Mouse (Mus musculus): ENCODE results near the gene Nat8f4. TPM values are rescaled to one million over a fixed set of nuclear protein-coding genes. Genes with fewer than 3 reads are reported as not detected.
A peak's percentile ranks its signal among the peaks of the same experiment; 100 is the strongest.
"Not testable (repeated sequence)": the region's sequence is repeated elsewhere in the genome, so short reads cannot be mapped to it uniquely, and the experiment has no call there.

Gene Nat8f4
- total and polyA plus RNA-seq, 3 experiments = 0.14 to 3.1 (median 1.7) TPM

GRCm38 (mm10) chr6:85916596-85916995 is 11.9 kb upstream of the Nat8f4 start:
- ATAC-seq (ENCODE audit: extremely low read depth, insufficient number of reproducible peaks, low FRiP score, poor library complexity, severe bottlenecking) = no peak

GRCm38 (mm10) chr6:85915539-85916513 is 11.1 kb upstream of the Nat8f4 start, which contains the start of gene Nat8f1:
Gene Nat8f1 (minus strand): TSS chr6:85915687.
- peak; percentile 85 for DNase-seq (ENCODE audit: low spot score)
- peaks cover 29% of the 10 kb centered on the region for H3K4me1 ChIP-seq (ENCODE audit: insufficient read depth, low read depth, low read length)
- ATAC-seq (ENCODE audit: extremely low read depth, insufficient number of reproducible peaks, low FRiP score, poor library complexity, severe bottlenecking) = peak; percentile 77
- H3K36me3 ChIP-seq (replicated peaks) = peaks cover 31% of the 10 kb centered on the region
- not testable (repeated sequence) for H3K9me3 ChIP-seq (replicated peaks); H3K27me3 ChIP-seq (ENCODE audit: insufficient read depth, low read length)
- peak within 1 kb of the TSS; percentile 75 for H3K4me3 ChIP-seq (ENCODE audit: low read depth, low read length)
- TF ChIP-seq CTCF (IDR thresholded peaks at IDR 0.05; ENCODE audit: low read depth, low read length) = peak; percentile 33; the same call in 1 of the 2 replicates

More at GRCm38 (mm10) chr6:85916596-85916995, 11.9 kb upstream of the Nat8f4 start:
- Histone ChIP-seq H3K36me3 (replicated peaks) (peaks cover 31% of the 10 kb centered on the region), H3K4me3 (ENCODE audit: low read depth, low read length) (peak overlapping the region; percentile 75), H3K9me3 (replicated peaks) (no peaks in the 10 kb centered on the region), H3K27me3 (ENCODE audit: insufficient read depth, low read length) (no peaks in the 10 kb centered on the region), H3K4me1 (ENCODE audit: insufficient read depth, low read depth, low read length) (peaks cover 28% of the 10 kb centered on the region)
- DNase-seq (ENCODE audit: low spot score) = no peak
- TF ChIP-seq CTCF (IDR thresholded peaks at IDR 0.05; ENCODE audit: low read depth, low read length) (no peak), GATA2 (IDR thresholded peaks at IDR 0.05; ENCODE audit: borderline replicate concordance, low read depth, low read length) (no peak), GATA1 (IDR thresholded peaks at IDR 0.05; ENCODE audit: borderline replicate concordance, low read length) (no peak), POLR2AphosphoS5 (IDR thresholded peaks at IDR 0.05; ENCODE audit: insufficient replicate concordance, low read depth, low read length) (no peak), TAL1 (conservative IDR thresholded peaks at IDR 0.05; ENCODE audit: low read depth, low read length) (no peak)

GRCm38 (mm10) chr6:85915141-85915538 is 10.5 kb upstream of the Nat8f4 start:
- no peak for ATAC-seq (ENCODE audit: extremely low read depth, insufficient number of reproducible peaks, low FRiP score, poor library complexity, severe bottlenecking)
- H3K4me3 ChIP-seq (ENCODE audit: low read depth, low read length) = peak overlapping the region; percentile 75
- TF ChIP-seq GATA1 (IDR thresholded peaks at IDR 0.05; ENCODE audit: borderline replicate concordance, low read length) (no peak), CTCF (IDR thresholded peaks at IDR 0.05; ENCODE audit: low read depth, low read length) (no peak), POLR2AphosphoS5 (IDR thresholded peaks at IDR 0.05; ENCODE audit: insufficient replicate concordance, low read depth, low read length) (no peak), GATA2 (IDR thresholded peaks at IDR 0.05; ENCODE audit: borderline replicate concordance, low read depth, low read length) (no peak), TAL1 (conservative IDR thresholded peaks at IDR 0.05; ENCODE audit: low read depth, low read length) (no peak)
- H3K36me3 ChIP-seq (replicated peaks) = peaks cover 29% of the 10 kb centered on the region
- peaks cover 26% of the 10 kb centered on the region for H3K4me1 ChIP-seq (ENCODE audit: insufficient read depth, low read depth, low read length)
- H3K27me3 ChIP-seq (ENCODE audit: insufficient read depth, low read length) = no peaks in the 10 kb centered on the region
- peak; percentile 12 for DNase-seq (ENCODE audit: low spot score)
- H3K9me3 ChIP-seq (replicated peaks) = no peaks in the 10 kb centered on the region

- peaks cover 6% of the 10 kb centered on the region; the same call in 1 of the 2 replicates for H3K27me3 ChIP-seq (ENCODE audit: insufficient read depth, low read length)
- no peak for TF ChIP-seq CTCF (IDR thresholded peaks at IDR 0.05; ENCODE audit: low read depth, low read length)
- TF ChIP-seq TAL1 (conservative IDR thresholded peaks at IDR 0.05; ENCODE audit: low read depth, low read length) = no peak
- TF ChIP-seq POLR2AphosphoS5 (IDR thresholded peaks at IDR 0.05; ENCODE audit: insufficient replicate concordance, low read depth, low read length) = no peak
- no peak for TF ChIP-seq GATA1 (IDR thresholded peaks at IDR 0.05; ENCODE audit: borderline replicate concordance, low read length)
- TF ChIP-seq GATA2 (IDR thresholded peaks at IDR 0.05; ENCODE audit: borderline replicate concordance, low read depth, low read length) = no peak
- H3K36me3 ChIP-seq (replicated peaks) = peaks cover 19% of the 10 kb centered on the region
- no peak for ATAC-seq (ENCODE audit: extremely low read depth, insufficient number of reproducible peaks, low FRiP score, poor library complexity, severe bottlenecking)
- no peak within 1 kb of the TSS for H3K4me3 ChIP-seq (ENCODE audit: low read depth, low read length)
- DNase-seq (ENCODE audit: low spot score) = no peak
- H3K9me3 ChIP-seq (replicated peaks) = no peaks in the 10 kb centered on the region
- peaks cover 26% of the 10 kb centered on the region for H3K4me1 ChIP-seq (ENCODE audit: insufficient read depth, low read depth, low read length)
These were observed 6.9 kb upstream of the Nat8f4 start, which contains the start of gene Tprkb for GRCm38 (mm10) chr6:85911587-85911986. Gene Tprkb (plus strand): TSS chr6:85911865.

GRCm38 (mm10) chr6:85909704-85910103 is 5.0 kb upstream of the Nat8f4 start:
- H3K27me3 ChIP-seq (ENCODE audit: insufficient read depth, low read length) = peaks cover 9% of the 10 kb centered on the region; the same call in 1 of the 2 replicates
- peaks cover 17% of the 10 kb centered on the region for H3K4me1 ChIP-seq (ENCODE audit: insufficient read depth, low read depth, low read length)
- no peaks in the 10 kb centered on the region for H3K9me3 ChIP-seq (replicated peaks)
- H3K4me3 ChIP-seq (ENCODE audit: low read depth, low read length) = no peak overlapping the region
- H3K36me3 ChIP-seq (replicated peaks) = peaks cover 19% of the 10 kb centered on the region
- DNase-seq (ENCODE audit: low spot score) (no peak), ATAC-seq (ENCODE audit: extremely low read depth, insufficient number of reproducible peaks, low FRiP score, poor library complexity, severe bottlenecking) (no peak)
- TF ChIP-seq TAL1 (conservative IDR thresholded peaks at IDR 0.05; ENCODE audit: low read depth, low read length) = no peak
- no peak for TF ChIP-seq GATA1 (IDR thresholded peaks at IDR 0.05; ENCODE audit: borderline replicate concordance, low read length)
- no peak for TF ChIP-seq POLR2AphosphoS5 (IDR thresholded peaks at IDR 0.05; ENCODE audit: insufficient replicate concordance, low read depth, low read length)
- no peak for TF ChIP-seq GATA2 (IDR thresholded peaks at IDR 0.05; ENCODE audit: borderline replicate concordance, low read depth, low read length)
- no peak for TF ChIP-seq CTCF (IDR thresholded peaks at IDR 0.05; ENCODE audit: low read depth, low read length)

- DNase-seq (ENCODE audit: low spot score) (no peak), ATAC-seq (ENCODE audit: extremely low read depth, insufficient number of reproducible peaks, low FRiP score, poor library complexity, severe bottlenecking) (no peak)
- Histone ChIP-seq H3K4me1 (ENCODE audit: insufficient read depth, low read depth, low read length) (peaks cover 14% of the 10 kb centered on the region), H3K36me3 (replicated peaks) (peaks cover 19% of the 10 kb centered on the region), H3K9me3 (replicated peaks) (no peaks in the 10 kb centered on the region), H3K27me3 (ENCODE audit: insufficient read depth, low read length) (peaks cover 9% of the 10 kb centered on the region; the same call in 1 of the 2 replicates), H3K4me3 (ENCODE audit: low read depth, low read length) (no peak overlapping the region)
- TF ChIP-seq POLR2AphosphoS5 (IDR thresholded peaks at IDR 0.05; ENCODE audit: insufficient replicate concordance, low read depth, low read length) (no peak), CTCF (IDR thresholded peaks at IDR 0.05; ENCODE audit: low read depth, low read length) (no peak), GATA2 (IDR thresholded peaks at IDR 0.05; ENCODE audit: borderline replicate concordance, low read depth, low read length) (no peak), TAL1 (conservative IDR thresholded peaks at IDR 0.05; ENCODE audit: low read depth, low read length) (no peak), GATA1 (IDR thresholded peaks at IDR 0.05; ENCODE audit: borderline replicate concordance, low read length) (no peak)
These were observed 3.7 kb upstream of the Nat8f4 start for GRCm38 (mm10) chr6:85908341-85908740.

GRCm38 (mm10) chr6:85906911-85907351 is 2.2 kb upstream of the Nat8f4 start:
- not testable (repeated sequence) for ATAC-seq (ENCODE audit: extremely low read depth, insufficient number of reproducible peaks, low FRiP score, poor library complexity, severe bottlenecking); H3K4me3 ChIP-seq (ENCODE audit: low read depth, low read length); H3K9me3 ChIP-seq (replicated peaks); DNase-seq (ENCODE audit: low spot score); H3K27me3 ChIP-seq (ENCODE audit: insufficient read depth, low read length)
- peaks cover 17% of the 10 kb centered on the region for H3K36me3 ChIP-seq (replicated peaks)
- H3K4me1 ChIP-seq (ENCODE audit: insufficient read depth, low read depth, low read length) = peaks cover 14% of the 10 kb centered on the region
